Mouse (Mus musculus) thymus, adult 2 months (tissue): ENCODE data around the gene Sstr1. TPM values are rescaled to one million over a fixed set of nuclear protein-coding genes. Genes with fewer than 3 reads are reported as not detected.

Experiments
- DNase-seq: peaks from one replicate; pipeline ENCODE4 v3.0.0; 2021
- H3K27ac ChIP-seq: fragments of 200-500 bp; 2 replicates; pipeline ENCODE4 v1.5.1; 2012; ENCODE audit warnings: low read length, control low read depth; ENCODE audit not compliant: control insufficient read depth, insufficient read depth
- H3K27me3 ChIP-seq: fragments of 200-500 bp; 2 replicates; pipeline ENCODE4 v1.6.1; 2012; ENCODE audit warnings: mild to moderate bottlenecking, low read length, moderate library complexity, mixed read lengths; ENCODE audit not compliant: control insufficient read depth, insufficient read depth
- H3K36me3 ChIP-seq: fragments of 200-500 bp; 2 replicates; pipeline ENCODE4 v1.6.1; 2012; ENCODE audit warnings: mild to moderate bottlenecking, low read length, moderate library complexity; ENCODE audit not compliant: control insufficient read depth, insufficient read depth
- H3K4me1 ChIP-seq: fragments of 200-500 bp; replicated peaks from 2 replicates; pipeline ENCODE4 v1.6.1; 2012; ENCODE audit warnings: low read length; ENCODE audit not compliant: control insufficient read depth, insufficient read depth
- H3K4me3 ChIP-seq: fragments of 200-500 bp; 2 replicates; pipeline ENCODE4 v1.5.1; 2012; ENCODE audit warnings: mild to moderate bottlenecking, low read length, control low read depth, moderate library complexity; ENCODE audit not compliant: control insufficient read depth, insufficient read depth
- CTCF ChIP-seq: fragments of 200-500 bp; IDR thresholded peaks from 2 replicates; pipeline ENCODE4 v1.5.1; 2012; ENCODE audit warnings: mild to moderate bottlenecking, control low read depth, low read length, moderate library complexity, borderline replicate concordance; ENCODE audit not compliant: control insufficient read depth, poor library complexity, insufficient read depth; ENCODE audit errors: extremely low read depth
- POLR2A ChIP-seq: fragments of 200-500 bp; IDR thresholded peaks from 2 replicates; pipeline ENCODE4 v1.6.1; 2012; ENCODE audit warnings: mild to moderate bottlenecking, low read length, control low read depth, moderate library complexity; ENCODE audit not compliant: control insufficient read depth, poor library complexity, insufficient read depth; ENCODE audit errors: extremely low read depth
- WGBS: fragments of 180-500 bp; shearing (Covaris S2); methylation state at CpG from one replicate; pipeline ENCODE4 v1.1.7; 2018; 5-methylcytosine and 5-hydroxymethylcytosine counted together
- polyA plus RNA-seq: library from polyadenylated mRNA; depleted of rRNA; stranded (reverse); fragments of >200 nt; gene quantifications from 2 replicates; pipeline ENCODE4 v1.2.3, GENCODE M21; 2012; rRNA removed

The Sstr1 gene
- polyA plus RNA-seq: 0.11 and 0.19 TPM in 2 replicates

DNA sequence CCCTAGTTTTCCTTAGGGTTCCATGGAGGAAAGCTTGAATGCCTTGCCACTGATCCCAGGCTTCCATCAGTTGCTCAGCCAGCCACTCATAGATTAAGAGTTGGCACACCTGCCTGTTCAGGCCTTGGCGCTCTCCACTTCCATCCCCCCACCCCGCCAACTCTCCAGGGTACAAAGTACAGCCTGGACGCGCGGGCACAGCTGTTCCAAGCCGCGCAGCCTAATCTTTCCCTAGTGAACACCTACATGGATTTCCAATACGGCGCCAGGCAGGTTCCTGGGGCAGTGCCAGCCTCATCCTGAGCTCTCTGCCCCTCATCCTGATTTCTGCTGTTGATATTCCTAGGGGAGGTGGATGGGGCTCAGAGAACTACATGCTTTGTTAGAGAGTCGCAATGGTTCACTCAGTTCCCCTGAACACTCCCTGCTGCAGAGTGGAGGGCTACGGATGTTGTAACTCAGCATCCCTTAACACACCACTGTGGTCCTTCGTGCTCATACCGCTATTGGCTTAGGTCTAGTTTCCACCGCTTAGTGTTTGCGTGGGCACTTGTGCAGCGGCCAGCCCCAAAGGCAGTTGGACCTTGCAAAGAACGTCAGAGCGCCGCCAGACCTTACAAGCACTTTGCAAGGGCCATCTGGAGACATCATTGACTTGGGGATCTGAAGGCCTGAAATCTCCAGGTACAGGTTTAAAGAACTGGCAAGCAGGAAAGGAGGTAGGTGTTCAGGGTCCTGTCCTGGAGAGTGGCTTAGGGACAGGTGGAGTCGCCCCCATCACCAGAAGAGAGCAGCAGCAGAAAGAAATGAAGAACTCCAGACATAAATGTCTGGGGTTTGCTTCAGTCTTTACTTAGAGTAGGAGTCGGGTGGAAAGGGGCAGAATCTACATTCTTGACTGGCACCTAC, at the start of gene Sstr1:
Gene Sstr1 (plus strand): TSS at position 610 of the 909 bp plus-strand sequence.
- H3K4me3 ChIP-seq: no peak within 1 kb of the TSS
- TF ChIP-seq CTCF: no peak
- TF ChIP-seq POLR2A: no peak
- no peak within 1 kb of the TSS for H3K27ac ChIP-seq

GRCm38 (mm10) chr12:58198810-58199209, 12.8 kb upstream of the Sstr1 start:
- H3K4me3 ChIP-seq: no peak overlapping the region
- H3K4me1 ChIP-seq: no peaks in the 10 kb centered on the region
- H3K27ac ChIP-seq: no peak overlapping the region
- no peak for DNase-seq
- TF ChIP-seq CTCF (no peak), POLR2A (no peak)
- no peaks in the 10 kb centered on the region for H3K36me3 ChIP-seq
- WGBS: 93% methylated on average over 1 of the region's 1 CpGs
- H3K27me3 ChIP-seq: no peaks in the 10 kb centered on the region

More for the DNA sequence above, at the start of gene Sstr1:
- 80% methylated on average over 21 of the region's 21 CpGs for WGBS
- Histone ChIP-seq H3K36me3 (no peaks in the 10 kb centered on the region), H3K4me1 (no peaks in the 10 kb centered on the region), H3K27me3 (no peaks in the 10 kb centered on the region; the same call in 1 of the 2 replicates)
- no peak for DNase-seq

- H3K36me3 ChIP-seq: no peaks in the 10 kb centered on the region
- no peak for DNase-seq
- TF ChIP-seq CTCF (no peak), POLR2A (no peak)
- no peaks in the 10 kb centered on the region for H3K27me3 ChIP-seq
- no peak overlapping the region for H3K4me3 ChIP-seq
- no peaks in the 10 kb centered on the region for H3K4me1 ChIP-seq
- no peak overlapping the region for H3K27ac ChIP-seq
These were observed 10.4 kb upstream of the Sstr1 start for GRCm38 (mm10) chr12:58201190-58201589.

- DNase-seq: no peak
- no peak overlapping the region for H3K4me3 ChIP-seq
- H3K36me3 ChIP-seq: no peaks in the 10 kb centered on the region
- no peak overlapping the region for H3K27ac ChIP-seq
- H3K27me3 ChIP-seq: no peaks in the 10 kb centered on the region; the same call in 1 of the 2 replicates
- no peaks in the 10 kb centered on the region for H3K4me1 ChIP-seq
- no peak for TF ChIP-seq CTCF
- no peak for TF ChIP-seq POLR2A
- 92% methylated on average over 1 of the region's 1 CpGs for whole genome bisulfite sequencing
These were observed 3.6 kb upstream of the Sstr1 start for GRCm38 (mm10) chr12:58207956-58208355.

GRCm38 (mm10) chr12:58212261-58212923, 820 bp downstream of the Sstr1 start:
- DNase-seq: no peak
- no peak overlapping the region for H3K27ac ChIP-seq
- H3K27me3 ChIP-seq: no peaks in the 10 kb centered on the region; the same call in 1 of the 2 replicates
- H3K4me3 ChIP-seq: no peak overlapping the region
- no peaks in the 10 kb centered on the region for H3K4me1 ChIP-seq
- TF ChIP-seq CTCF (no peak), POLR2A (no peak)
- 3% methylated on average over 36 of the region's 39 CpGs for WGBS
- no peaks in the 10 kb centered on the region for H3K36me3 ChIP-seq

DNA sequence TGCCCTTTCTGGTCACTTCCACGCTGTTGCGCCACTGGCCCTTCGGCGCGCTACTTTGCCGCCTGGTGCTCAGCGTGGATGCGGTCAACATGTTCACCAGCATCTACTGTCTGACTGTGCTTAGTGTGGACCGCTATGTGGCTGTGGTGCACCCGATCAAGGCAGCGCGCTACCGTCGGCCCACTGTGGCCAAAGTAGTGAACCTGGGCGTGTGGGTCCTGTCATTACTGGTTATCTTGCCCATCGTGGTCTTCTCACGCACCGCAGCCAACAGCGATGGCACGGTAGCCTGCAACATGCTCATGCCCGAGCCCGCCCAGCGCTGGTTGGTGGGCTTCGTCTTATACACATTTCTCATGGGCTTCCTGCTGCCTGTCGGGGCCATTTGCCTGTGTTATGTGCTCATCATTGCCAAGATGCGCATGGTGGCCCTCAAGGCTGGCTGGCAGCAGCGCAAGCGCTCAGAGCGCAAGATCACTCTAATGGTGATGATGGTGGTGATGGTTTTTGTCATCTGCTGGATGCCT, 1.4 kb downstream of the Sstr1 start:
- Histone ChIP-seq H3K4me1 (no peaks in the 10 kb centered on the region), H3K36me3 (no peaks in the 10 kb centered on the region), H3K27me3 (no peaks in the 10 kb centered on the region; the same call in 1 of the 2 replicates), H3K4me3 (no peak overlapping the region), H3K27ac (no peak overlapping the region)
- WGBS: 9% methylated on average over 29 of the region's 29 CpGs
- TF ChIP-seq CTCF: no peak
- TF ChIP-seq POLR2A: no peak
- DNase-seq: no peak
